Mouse (Mus musculus) lung, embryonic 15.5 days (tissue): ENCODE measurements around the gene Spsb3. TPM values are rescaled to one million over a fixed set of nuclear protein-coding genes. Genes with fewer than 3 reads are reported as not detected.
A peak's percentile ranks its signal among the peaks of the same experiment; 100 is the strongest.

Experiments used
- ATAC-seq: fragments of 200-750 bp; cut with Nextera tagmentation; 2 replicates; pipeline ENCODE4 v1.8.0; 2017; ENCODE audit warnings: moderate number of reproducible peaks, borderline replicate concordance; ENCODE audit not compliant: low FRiP score, low TSS enrichment; ENCODE audit errors: extremely low read depth
- H3K27ac ChIP-seq: fragments of 300-500 bp; sonication (generic); 2 replicates; pipeline ENCODE4 v1.5.1; 2015; ENCODE audit warnings: moderate library complexity, mild to moderate bottlenecking, inconsistent platforms
- H3K27me3 ChIP-seq: fragments of 300-500 bp; sonication (generic); 2 replicates; pipeline ENCODE4 v1.6.1; 2015; ENCODE audit warnings: inconsistent platforms
- H3K36me3 ChIP-seq: fragments of 300-500 bp; sonication (generic); 2 replicates; pipeline ENCODE4 v1.6.1; 2015; ENCODE audit warnings: inconsistent platforms
- H3K4me1 ChIP-seq: fragments of 300-500 bp; sonication (generic); 2 replicates; pipeline ENCODE4 v1.6.1; 2015; ENCODE audit warnings: inconsistent platforms
- H3K4me2 ChIP-seq: fragments of 300-500 bp; sonication (generic); 2 replicates; pipeline ENCODE4 v1.6.1; 2015; ENCODE audit warnings: inconsistent platforms, mild to moderate bottlenecking, moderate library complexity
- H3K4me3 ChIP-seq: fragments of 300-500 bp; sonication (generic); 2 replicates; pipeline ENCODE4 v1.5.1; 2015; ENCODE audit warnings: mild to moderate bottlenecking, inconsistent platforms
- H3K9ac ChIP-seq: fragments of 300-500 bp; sonication (generic); 2 replicates; pipeline ENCODE4 v1.6.1; 2015; ENCODE audit warnings: inconsistent platforms
- H3K9me3 ChIP-seq: fragments of 300-500 bp; sonication (generic); 2 replicates; pipeline ENCODE4 v1.6.1; 2016; ENCODE audit warnings: inconsistent platforms
- WGBS: fragments of 180-500 bp; shearing (Covaris S2); methylation state at CpG from one replicate; pipeline ENCODE4 v1.1.7; 2015; 5-methylcytosine and 5-hydroxymethylcytosine counted together
- polyA plus RNA-seq: library from polyadenylated mRNA; unstranded; fragments of >200 nt; fragmentation: Nextera tagmentation; extraction: Ambion mirVana; gene quantifications from 2 replicates; pipeline ENCODE4 v1.2.1, GENCODE M21; 2015

The Spsb3 gene
- polyA plus RNA-seq, 1 experiment from 2014 or later, result 44.2 TPM

- Histone ChIP-seq H3K9ac (no peak overlapping the region), H3K4me3 (peak overlapping the region; percentile 75), H3K27me3 (peaks cover 9% of the 10 kb centered on the region; the same call in 1 of the 2 replicates), H3K27ac (no peak overlapping the region), H3K36me3 (0 out of 2 replicates have a peak, but pooled peaks cover 3% of the 10 kb centered on the region), H3K4me2 (peak overlapping the region; percentile 82), H3K9me3 (no peaks in the 10 kb centered on the region), H3K4me1 (peaks cover 11% of the 10 kb centered on the region)
- 75% methylated on average over 10 of the region's 10 CpGs for WGBS
- no peak for ATAC-seq
Observed at GRCm38 (mm10) chr17:24851381-24852125, 34.9 kb upstream of the Spsb3 start.

GRCm38 (mm10) chr17:24855838-24856464 is 30.5 kb upstream of the Spsb3 start:
- Histone ChIP-seq H3K9ac (no peak overlapping the region), H3K36me3 (0 out of 2 replicates have a peak, but pooled peaks cover 3% of the 10 kb centered on the region), H3K27ac (no peak overlapping the region), H3K4me3 (no peak overlapping the region), H3K9me3 (no peaks in the 10 kb centered on the region), H3K4me1 (peaks cover 4% of the 10 kb centered on the region), H3K4me2 (no peak overlapping the region), H3K27me3 (peaks cover 9% of the 10 kb centered on the region; the same call in 1 of the 2 replicates)
- ATAC-seq, result no peak
- 74% methylated on average over 3 of the region's 3 CpGs for WGBS

- Histone ChIP-seq H3K27me3 (peaks cover 2% of the 10 kb centered on the region; the same call in 1 of the 2 replicates), H3K4me3 (no peak overlapping the region), H3K27ac (no peak overlapping the region), H3K36me3 (peaks cover 7% of the 10 kb centered on the region; the same call in 1 of the 2 replicates), H3K4me2 (no peak overlapping the region), H3K9me3 (no peaks in the 10 kb centered on the region), H3K9ac (no peak overlapping the region), H3K4me1 (no peaks in the 10 kb centered on the region)
- 88% methylated on average over 13 of the region's 13 CpGs for WGBS
- ATAC-seq, result no peak
Observed at GRCm38 (mm10) chr17:24856589-24856988, 29.9 kb upstream of the Spsb3 start.

- H3K36me3 ChIP-seq, result peaks cover 10% of the 10 kb centered on the region; the same call in 1 of the 2 replicates
- no peak overlapping the region for H3K4me2 ChIP-seq
- no peak for ATAC-seq
- 72% methylated on average over 8 of the region's 8 CpGs for WGBS
- H3K27me3 ChIP-seq, result no peaks in the 10 kb centered on the region
- no peak overlapping the region for H3K4me3 ChIP-seq
- H3K27ac ChIP-seq, result no peak overlapping the region
- H3K9ac ChIP-seq, result no peak overlapping the region
- no peaks in the 10 kb centered on the region for H3K4me1 ChIP-seq
- H3K9me3 ChIP-seq, result no peaks in the 10 kb centered on the region
Observed at GRCm38 (mm10) chr17:24857831-24858470, 28.5 kb upstream of the Spsb3 start.

GRCm38 (mm10) chr17:24858967-24859366 is 27.5 kb upstream of the Spsb3 start:
- peaks cover 7% of the 10 kb centered on the region; the same call in 1 of the 2 replicates for H3K36me3 ChIP-seq
- no peak; the same call in 1 of the 2 replicates for ATAC-seq
- 85% methylated on average over 6 of the region's 6 CpGs for WGBS

GRCm38 (mm10) chr17:24860076-24860475 is 26.4 kb upstream of the Spsb3 start:
- WGBS, result 91% methylated on average over 8 of the region's 8 CpGs

More at GRCm38 (mm10) chr17:24858967-24859366, 27.5 kb upstream of the Spsb3 start:
- H3K4me2 ChIP-seq, result no peak overlapping the region
- no peaks in the 10 kb centered on the region for H3K27me3 ChIP-seq
- no peak overlapping the region for H3K4me3 ChIP-seq
- no peaks in the 10 kb centered on the region for H3K4me1 ChIP-seq
- no peaks in the 10 kb centered on the region for H3K9me3 ChIP-seq
- H3K27ac ChIP-seq, result no peak overlapping the region
- H3K9ac ChIP-seq, result no peak overlapping the region

GRCm38 (mm10) chr17:24861785-24862184 is 24.7 kb upstream of the Spsb3 start:
- H3K4me3 ChIP-seq, result no peak overlapping the region
- H3K4me1 ChIP-seq, result no peaks in the 10 kb centered on the region
- H3K4me2 ChIP-seq, result no peak overlapping the region
- H3K36me3 ChIP-seq, result peaks cover 7% of the 10 kb centered on the region; the same call in 1 of the 2 replicates
- H3K27ac ChIP-seq, result no peak overlapping the region
- WGBS, result 92% methylated on average over 3 of the region's 3 CpGs
- no peak overlapping the region for H3K9ac ChIP-seq
- H3K9me3 ChIP-seq, result no peaks in the 10 kb centered on the region
- H3K27me3 ChIP-seq, result no peaks in the 10 kb centered on the region
- ATAC-seq, result no peak

More at GRCm38 (mm10) chr17:24860076-24860475, 26.4 kb upstream of the Spsb3 start:
- Histone ChIP-seq H3K4me3 (no peak overlapping the region), H3K9me3 (no peaks in the 10 kb centered on the region), H3K27ac (no peak overlapping the region), H3K27me3 (no peaks in the 10 kb centered on the region), H3K9ac (no peak overlapping the region), H3K4me2 (no peak overlapping the region), H3K4me1 (no peaks in the 10 kb centered on the region), H3K36me3 (peaks cover 7% of the 10 kb centered on the region; the same call in 1 of the 2 replicates)
- ATAC-seq, result 0 out of 2 replicates have a peak, but pooled peaks have one; percentile 27

GRCm38 (mm10) chr17:24865776-24866175 is 20.7 kb upstream of the Spsb3 start, which contains the start of gene Igfals:
Igfals (plus strand) TSS chr17:24865997.
- Histone ChIP-seq H3K27me3 (no peaks in the 10 kb centered on the region), H3K4me1 (no peaks in the 10 kb centered on the region), H3K27ac (no peak within 1 kb of the TSS), H3K9me3 (no peaks in the 10 kb centered on the region), H3K9ac (no peak within 1 kb of the TSS), H3K36me3 (peaks cover 7% of the 10 kb centered on the region; the same call in 1 of the 2 replicates), H3K4me3 (no peak within 1 kb of the TSS), H3K4me2 (no peak within 1 kb of the TSS)
- WGBS, result 88% methylated on average over 8 of the region's 8 CpGs
- ATAC-seq, result no peak

- Histone ChIP-seq H3K9ac (no peak overlapping the region), H3K36me3 (no peaks in the 10 kb centered on the region), H3K27me3 (no peaks in the 10 kb centered on the region), H3K27ac (no peak overlapping the region), H3K9me3 (no peaks in the 10 kb centered on the region), H3K4me1 (no peaks in the 10 kb centered on the region), H3K4me2 (no peak overlapping the region), H3K4me3 (no peak overlapping the region)
- ATAC-seq, result no peak
- WGBS, result 94% methylated on average over 10 of the region's 10 CpGs
Observed at GRCm38 (mm10) chr17:24867914-24868313, 18.5 kb upstream of the Spsb3 start.

- Histone ChIP-seq H3K9me3 (no peaks in the 10 kb centered on the region), H3K9ac (no peak overlapping the region), H3K36me3 (no peaks in the 10 kb centered on the region), H3K4me1 (peaks cover 5% of the 10 kb centered on the region; the same call in 1 of the 2 replicates), H3K4me2 (no peak overlapping the region), H3K27me3 (no peaks in the 10 kb centered on the region), H3K27ac (no peak overlapping the region), H3K4me3 (no peak overlapping the region)
- no peak for ATAC-seq
- 37% methylated on average over 4 of the region's 4 CpGs for WGBS
Observed at GRCm38 (mm10) chr17:24873695-24874404, 12.6 kb upstream of the Spsb3 start.

GRCm38 (mm10) chr17:24874405-24874745 is 12.1 kb upstream of the Spsb3 start:
- WGBS, result 38% methylated on average over 1 of the region's 1 CpGs
- no peak overlapping the region for H3K27ac ChIP-seq

More at GRCm38 (mm10) chr17:24874405-24874745, 12.1 kb upstream of the Spsb3 start:
- Histone ChIP-seq H3K27me3 (no peaks in the 10 kb centered on the region), H3K36me3 (no peaks in the 10 kb centered on the region), H3K9ac (no peak overlapping the region), H3K4me1 (peaks cover 5% of the 10 kb centered on the region; the same call in 1 of the 2 replicates), H3K9me3 (no peaks in the 10 kb centered on the region), H3K4me2 (no peak overlapping the region), H3K4me3 (no peak overlapping the region)
- no peak for ATAC-seq
